Mouse (Mus musculus) spleen, adult 2 months (tissue): Measurements from ENCODE around the gene Rspo3. TPM values are rescaled to one million over a fixed set of nuclear protein-coding genes. Genes with fewer than 3 reads are reported as not detected.

Experiments
- DNase-seq, 2 experiments: peaks; one replicate each; pipeline versions ENCODE4 v3.0.0 to v3.0.0-alpha.2; 2012 to 2021; ENCODE audit warnings: low spot score in 2 of 2, low read depth in 1 of 2
- H3K27ac ChIP-seq: fragments of 200-500 bp; 2 replicates; pipeline ENCODE4 v1.5.1; 2012; ENCODE audit warnings: low read length, inconsistent platforms; ENCODE audit not compliant: insufficient read depth
- H3K27me3 ChIP-seq: fragments of 200-500 bp; 2 replicates; pipeline ENCODE4 v1.6.1; 2012; ENCODE audit warnings: mild to moderate bottlenecking, moderate library complexity, low read length, inconsistent platforms; ENCODE audit not compliant: control insufficient read depth, insufficient read depth
- H3K36me3 ChIP-seq: fragments of 200-500 bp; 2 replicates; pipeline ENCODE4 v1.6.1; 2012; ENCODE audit warnings: mild to moderate bottlenecking, low read length, inconsistent platforms; ENCODE audit not compliant: control insufficient read depth, insufficient read depth
- H3K4me1 ChIP-seq: fragments of 200-500 bp; 2 replicates; pipeline ENCODE4 v1.6.1; 2011; ENCODE audit warnings: inconsistent platforms; ENCODE audit not compliant: control insufficient read depth, insufficient read depth, insufficient read length
- H3K4me3 ChIP-seq: fragments of 200-500 bp; 2 replicates; pipeline ENCODE4 v1.5.1; 2011; ENCODE audit warnings: mild to moderate bottlenecking, inconsistent platforms; ENCODE audit not compliant: insufficient read depth, insufficient read length; ENCODE audit errors: extremely low read depth
- CTCF ChIP-seq: fragments of 200-500 bp; IDR thresholded peaks from 2 replicates; pipeline ENCODE4 v1.5.1; 2011; ENCODE audit warnings: mild to moderate bottlenecking, inconsistent platforms; ENCODE audit not compliant: insufficient read depth, insufficient read length, insufficient replicate concordance; ENCODE audit errors: extremely low read depth
- POLR2A ChIP-seq: fragments of 200-500 bp; IDR thresholded peaks from 2 replicates; pipeline ENCODE4 v1.6.1; 2011; ENCODE audit warnings: low read depth, low read length, inconsistent platforms
- WGBS: fragments of 180-500 bp; shearing (Covaris S2); methylation state at CpG from one replicate; pipeline ENCODE4 v1.1.7; 2018; 5-methylcytosine and 5-hydroxymethylcytosine counted together
- polyA plus RNA-seq: library from polyadenylated mRNA; depleted of rRNA; stranded (reverse); fragments of >200 nt; gene quantifications from 2 replicates; pipeline ENCODE4 v1.2.3, GENCODE M21; 2012

The Rspo3 gene
- polyA plus RNA-seq, 1 experiment = 0.18 TPM

DNA sequence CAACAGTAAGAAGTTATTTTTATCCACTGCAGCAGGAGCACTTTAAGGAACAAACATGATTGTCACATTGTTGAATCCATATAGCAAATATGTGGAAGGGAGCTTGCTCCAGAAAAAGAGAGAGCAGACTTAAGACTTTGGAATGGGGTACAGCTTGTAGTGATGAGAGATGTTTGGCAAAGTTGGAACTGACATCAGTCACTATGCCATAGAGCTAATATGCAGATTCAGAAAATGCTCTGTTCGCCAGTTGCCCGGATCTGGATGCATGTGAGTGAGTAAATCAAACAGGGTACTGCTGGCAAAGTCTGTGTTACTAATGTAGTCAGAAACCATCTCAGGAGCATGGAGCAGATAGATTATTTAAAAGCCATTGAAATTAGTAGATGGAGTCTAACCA, 3.1 kb upstream of the Rspo3 start:
- peaks cover 9% of the 10 kb centered on the region; the same call in 1 of the 2 replicates for H3K27me3 ChIP-seq
- H3K4me1 ChIP-seq = no peaks in the 10 kb centered on the region
- H3K4me3 ChIP-seq = no peak overlapping the region
- no peak for TF ChIP-seq POLR2A
- TF ChIP-seq CTCF = no peak
- DNase-seq = no peak
- H3K36me3 ChIP-seq = no peaks in the 10 kb centered on the region
- H3K27ac ChIP-seq = no peak overlapping the region
- 81% methylated on average over 2 of the region's 2 CpGs for WGBS

DNA sequence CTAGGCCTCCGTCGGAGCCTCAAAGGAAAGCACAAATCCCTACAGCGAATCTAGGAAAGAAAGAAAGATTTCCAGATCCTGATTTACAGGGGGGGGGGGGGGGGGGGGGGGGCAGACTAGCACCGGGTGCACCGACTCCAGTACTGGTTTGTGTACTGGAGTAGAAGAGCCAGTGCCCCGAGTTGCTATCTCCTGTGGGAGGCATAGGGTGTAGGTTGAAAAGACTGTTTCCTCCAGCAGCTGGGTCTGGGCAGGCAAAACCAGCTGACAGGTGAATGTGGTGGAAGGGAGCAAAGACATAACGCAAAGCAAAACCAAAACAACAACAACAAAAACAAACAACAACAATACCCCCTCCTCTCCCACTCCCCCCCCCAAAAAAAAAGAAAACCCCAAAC, 838 bp downstream of the Rspo3 start:
- Histone ChIP-seq H3K27ac (no peak overlapping the region), H3K4me1 (no peaks in the 10 kb centered on the region), H3K36me3 (no peaks in the 10 kb centered on the region), H3K27me3 (peaks cover 17% of the 10 kb centered on the region), H3K4me3 (no peak overlapping the region)
- TF ChIP-seq POLR2A (no peak), CTCF (no peak)
- under 1% methylated on average over 7 of the region's 7 CpGs for WGBS
- no peak for DNase-seq

DNA sequence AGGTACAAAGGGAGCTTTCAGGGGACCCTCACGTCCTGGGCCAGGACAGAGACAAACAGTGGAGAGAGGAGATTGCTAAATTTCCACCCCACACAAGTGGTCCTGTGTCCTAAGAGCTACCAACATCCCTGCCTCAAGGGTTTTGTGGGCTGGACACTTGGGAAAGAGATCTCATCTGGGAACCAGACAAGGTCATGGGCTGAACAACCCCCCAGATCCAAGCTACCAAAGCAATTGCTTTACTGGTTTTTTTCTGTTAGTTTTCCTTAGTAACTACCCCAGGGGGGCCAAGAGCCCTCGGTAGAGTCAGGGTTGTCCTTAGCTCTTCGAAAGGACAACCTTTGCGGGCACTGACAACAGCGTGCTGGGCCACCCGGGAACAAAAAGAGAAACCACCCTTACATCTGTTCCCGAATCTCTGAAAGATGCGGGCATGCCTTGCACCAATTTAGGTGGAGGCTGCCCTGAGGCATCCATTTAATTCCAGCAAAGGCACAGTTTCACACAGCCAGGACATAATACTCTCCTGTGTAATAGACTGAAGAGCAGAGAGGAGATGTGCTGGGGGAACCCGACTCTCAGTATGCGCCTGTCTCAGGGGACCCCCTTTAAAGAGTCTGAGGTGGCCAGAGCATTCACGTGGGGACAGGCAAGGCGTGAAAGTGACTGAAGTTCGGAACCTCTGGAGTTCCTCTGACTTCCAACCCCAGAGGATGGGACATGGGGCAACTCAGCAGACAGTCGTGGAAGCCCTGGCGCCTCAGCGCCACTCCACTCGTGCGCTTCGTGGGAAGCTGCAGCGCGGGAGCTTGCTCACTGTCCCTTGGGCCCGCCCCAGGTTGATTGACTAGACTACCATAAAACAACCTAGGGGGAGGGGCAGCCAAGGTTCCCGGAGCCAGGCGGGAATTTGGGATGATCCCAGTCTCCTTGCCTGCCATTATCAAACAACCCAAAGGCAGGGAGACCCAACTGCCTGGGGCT, 1.5 kb downstream of the Rspo3 start:
- Histone ChIP-seq H3K36me3 (no peaks in the 10 kb centered on the region), H3K4me1 (no peaks in the 10 kb centered on the region), H3K4me3 (no peak overlapping the region), H3K27ac (no peak overlapping the region), H3K27me3 (peaks cover 17% of the 10 kb centered on the region)
- WGBS = 5% methylated on average over 24 of the region's 24 CpGs
- no peak for DNase-seq
- no peak for TF ChIP-seq POLR2A
- TF ChIP-seq CTCF = no peak

DNA sequence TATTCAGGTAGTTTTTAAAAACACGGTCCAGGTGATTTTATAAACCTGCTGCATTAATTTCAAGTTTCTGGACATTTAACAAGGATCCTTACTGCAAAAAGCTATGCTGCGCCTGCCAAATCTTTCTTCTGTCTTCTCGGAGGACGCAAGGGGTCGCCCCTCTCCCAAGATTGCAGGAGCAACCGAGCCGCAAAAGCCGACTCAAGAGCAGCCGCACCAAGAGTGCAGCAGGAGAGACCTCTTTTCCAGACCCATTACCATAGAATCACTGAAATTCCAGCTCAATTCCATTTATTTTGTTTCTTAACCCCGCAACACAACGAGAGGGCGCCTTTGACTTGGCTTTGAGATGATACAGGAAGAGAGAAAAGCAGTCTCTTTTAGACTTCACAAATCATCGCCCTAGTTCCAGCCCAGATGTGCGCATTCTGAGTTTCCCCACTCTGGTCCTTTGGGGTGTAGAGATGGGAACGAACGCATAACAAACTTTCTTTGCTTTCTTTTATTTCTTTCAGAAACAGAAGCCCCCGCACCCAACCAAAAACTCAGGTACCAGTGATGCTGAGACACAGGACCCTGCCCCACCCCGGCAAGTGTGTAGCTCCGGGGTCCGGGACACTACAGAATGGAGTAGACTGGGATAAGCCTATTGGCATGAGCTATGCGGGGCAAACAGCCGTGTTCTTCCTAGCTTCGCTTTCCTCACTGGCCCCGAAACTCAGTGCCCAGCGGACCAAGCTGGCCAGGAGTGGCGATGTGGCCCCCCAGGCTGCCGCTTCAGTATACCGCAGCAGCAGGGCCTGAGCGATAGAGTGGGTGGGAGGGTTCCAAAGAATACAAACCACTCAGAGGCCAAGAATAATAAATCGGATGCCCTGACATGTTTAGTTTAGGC, 2.6 kb downstream of the Rspo3 start:
- Histone ChIP-seq H3K4me3 (no peak overlapping the region), H3K27ac (no peak overlapping the region), H3K27me3 (peaks cover 17% of the 10 kb centered on the region), H3K4me1 (no peaks in the 10 kb centered on the region), H3K36me3 (no peaks in the 10 kb centered on the region)
- 4% methylated on average over 30 of the region's 30 CpGs for WGBS
- TF ChIP-seq CTCF (no peak), POLR2A (no peak)
- no peak for DNase-seq

DNA sequence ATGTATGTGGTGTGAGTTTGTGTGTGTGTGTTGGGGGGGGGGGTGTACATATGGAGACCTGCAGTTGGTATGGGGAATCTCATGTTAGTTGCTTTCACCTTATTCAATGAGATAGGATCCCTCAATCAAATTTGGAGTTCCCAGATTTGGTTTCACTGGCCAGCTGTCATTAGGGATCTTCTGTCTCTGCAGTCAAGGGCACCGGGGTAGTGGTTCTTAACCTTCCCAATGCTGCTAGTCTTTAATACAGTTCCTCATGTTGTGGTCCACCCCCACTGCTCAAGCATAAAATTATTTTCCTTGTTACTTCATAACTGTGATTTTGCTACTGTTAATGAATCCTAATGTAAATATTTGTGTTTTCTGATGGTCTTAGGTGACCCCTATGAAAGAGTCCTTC, 22.1 kb downstream of the Rspo3 start:
- H3K27me3 ChIP-seq = no peaks in the 10 kb centered on the region
- TF ChIP-seq CTCF = no peak
- no peak for TF ChIP-seq POLR2A
- no peaks in the 10 kb centered on the region for H3K4me1 ChIP-seq
- no peak overlapping the region for H3K4me3 ChIP-seq
- 95% methylated on average over 1 of the region's 1 CpGs for WGBS
- DNase-seq = no peak
- H3K27ac ChIP-seq = no peak overlapping the region
- H3K36me3 ChIP-seq = no peaks in the 10 kb centered on the region

DNA sequence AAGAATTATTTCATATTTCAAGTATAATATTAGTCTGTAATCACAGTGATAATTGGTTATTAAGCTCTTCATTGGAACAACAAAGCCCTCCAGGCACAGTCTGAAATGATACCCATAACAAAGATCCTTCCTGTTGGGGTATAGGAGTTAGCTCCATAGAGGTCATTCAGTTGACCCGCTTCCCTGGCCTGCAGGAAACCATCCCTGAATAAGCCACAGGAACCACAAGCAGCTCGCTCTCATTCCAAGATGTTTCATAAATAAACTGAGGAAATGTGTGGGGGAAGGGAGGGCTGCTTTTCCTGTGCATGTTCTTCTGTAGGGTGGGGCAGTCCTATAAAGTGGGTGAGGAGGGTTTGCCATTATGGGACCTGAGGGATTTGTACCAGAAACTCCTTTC, 27.5 kb downstream of the Rspo3 start:
- H3K27me3 ChIP-seq = no peaks in the 10 kb centered on the region
- no peak overlapping the region for H3K4me3 ChIP-seq
- TF ChIP-seq POLR2A = no peak
- no peak for TF ChIP-seq CTCF
- H3K36me3 ChIP-seq = no peaks in the 10 kb centered on the region
- no peak for DNase-seq
- H3K4me1 ChIP-seq = no peaks in the 10 kb centered on the region
- H3K27ac ChIP-seq = no peak overlapping the region
- WGBS = 63% methylated on average over 2 of the region's 2 CpGs
